Mouse (Mus musculus) embryonic fibroblast, embryonic 13.5 days (primary cell): ENCODE measurements around the gene Hdac7. TPM values are rescaled to one million over a fixed set of nuclear protein-coding genes. Genes with fewer than 3 reads are reported as not detected.

Source experiments
- H3K27ac ChIP-seq: 2 replicates; pipeline ENCODE4 v1.5.1; 2012; ENCODE audit warnings: low read length, control low read depth, inconsistent platforms; ENCODE audit not compliant: insufficient read depth
- H3K4me1 ChIP-seq: 2 replicates; pipeline ENCODE4 v1.6.1; 2011; ENCODE audit warnings: low read length; ENCODE audit not compliant: control insufficient read depth, insufficient read depth
- H3K4me3 ChIP-seq: 2 replicates; pipeline ENCODE4 v1.5.1; 2011; ENCODE audit warnings: mild to moderate bottlenecking, control low read depth, low read length; ENCODE audit not compliant: insufficient read depth
- CTCF ChIP-seq: IDR thresholded peaks from 2 replicates; pipeline ENCODE4 v1.5.1; 2011; ENCODE audit warnings: mild to moderate bottlenecking, control low read depth, low read length, moderate library complexity, borderline replicate concordance; ENCODE audit not compliant: insufficient read depth
- POLR2A ChIP-seq: IDR thresholded peaks from 2 replicates; pipeline ENCODE4 v1.6.1; 2011; ENCODE audit warnings: low read depth, mild to moderate bottlenecking, control low read depth, low read length, moderate library complexity
- polyA plus RNA-seq: library from polyadenylated mRNA; stranded (reverse); fragments of >200 nt; gene quantifications from 2 replicates; pipeline ENCODE4 v1.2.4, GENCODE M21; 2011; ENCODE audit warnings: low read depth; ENCODE audit not compliant: missing spikeins, insufficient read length

The Hdac7 gene
- polyA plus RNA-seq, 1 experiment = 60.1 TPM

DNA sequence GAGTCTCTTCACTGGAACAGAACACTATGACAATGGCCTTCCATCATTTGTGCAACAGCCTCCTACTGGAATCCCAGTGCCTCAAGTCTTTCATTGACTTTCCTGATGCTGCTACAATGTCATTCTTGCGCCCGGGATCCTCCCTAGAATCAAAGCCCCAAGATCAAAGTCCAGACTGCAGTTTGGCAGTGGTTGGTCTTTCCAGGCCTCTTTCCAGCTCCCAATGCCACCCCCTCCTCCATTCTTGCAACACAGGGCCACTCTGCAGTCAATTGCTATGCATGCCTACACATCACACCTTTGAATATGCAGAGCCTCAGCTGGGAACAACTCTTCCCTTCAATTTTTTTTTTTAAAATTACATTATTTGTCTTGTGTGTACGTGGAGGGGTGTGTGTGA, 16.1 kb upstream of the Hdac7 start:
- TF ChIP-seq POLR2A (no peak), CTCF (no peak)
- Histone ChIP-seq H3K4me1 (no peaks in the 10 kb centered on the region), H3K27ac (no peak overlapping the region), H3K4me3 (no peak overlapping the region)

DNA sequence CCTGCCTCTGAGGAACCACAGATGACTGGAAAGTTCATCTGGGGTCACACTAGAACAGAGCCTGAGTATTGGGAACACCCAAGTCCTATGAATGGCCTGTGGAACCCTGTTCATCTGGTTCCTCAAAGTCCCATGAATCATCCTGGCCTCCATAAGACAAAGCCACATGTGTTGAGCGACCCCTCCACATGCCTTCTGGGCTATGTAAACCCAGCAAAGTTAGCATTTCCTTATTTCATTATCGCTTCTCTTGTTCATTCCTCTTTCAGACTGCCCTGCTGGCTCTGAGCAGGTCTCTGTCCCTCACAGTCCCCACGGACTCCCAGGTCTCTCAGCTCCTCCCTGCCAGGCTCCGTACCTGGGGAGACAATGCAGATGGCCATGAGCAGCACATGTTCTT, 14.1 kb upstream of the Hdac7 start:
- TF ChIP-seq CTCF = no peak
- no peak for TF ChIP-seq POLR2A
- H3K4me1 ChIP-seq = no peaks in the 10 kb centered on the region
- no peak overlapping the region for H3K27ac ChIP-seq
- no peak overlapping the region for H3K4me3 ChIP-seq

DNA sequence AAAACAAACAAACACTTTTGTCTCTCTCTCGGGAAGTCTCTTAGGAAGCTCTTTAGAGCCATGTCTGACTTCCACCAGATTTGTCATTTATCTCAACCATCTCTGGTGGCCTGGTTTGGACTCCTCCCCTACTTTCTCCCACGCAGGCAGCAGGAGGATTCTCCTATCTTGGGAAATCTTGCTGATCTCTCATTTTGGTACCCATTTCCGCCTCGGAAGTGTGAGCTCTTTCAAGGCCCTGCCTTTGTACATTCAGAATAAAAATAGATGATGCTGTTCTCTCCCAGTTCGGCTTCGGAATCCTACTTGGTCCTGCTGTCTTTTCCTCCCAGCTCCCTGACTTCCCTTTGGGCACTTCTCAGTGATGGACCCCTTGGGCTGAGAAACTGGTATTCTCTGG, 10.2 kb upstream of the Hdac7 start:
- Histone ChIP-seq H3K4me3 (no peak overlapping the region), H3K27ac (no peak overlapping the region), H3K4me1 (no peaks in the 10 kb centered on the region)
- TF ChIP-seq POLR2A (no peak), CTCF (no peak)

DNA sequence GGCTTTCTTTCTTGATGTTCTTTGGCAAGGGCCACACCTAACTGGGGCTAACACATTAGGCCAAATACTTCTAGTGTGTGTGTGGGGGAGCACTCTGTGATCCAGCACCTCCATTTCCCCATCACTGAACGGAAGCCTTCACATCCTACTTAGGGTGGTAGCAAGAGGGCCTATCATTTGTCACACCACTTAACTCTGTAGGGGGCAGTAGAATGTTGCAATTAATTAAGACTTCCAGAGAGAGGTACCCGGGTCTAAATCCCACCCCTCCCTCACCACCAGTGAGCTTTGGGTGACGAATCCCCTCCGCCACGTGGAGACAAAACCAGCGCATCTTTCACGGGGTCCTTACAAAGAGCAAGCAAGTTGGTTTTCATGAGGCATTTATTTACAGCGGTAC, 9.8 kb upstream of the Hdac7 start:
- TF ChIP-seq POLR2A = no peak
- Histone ChIP-seq H3K27ac (no peak overlapping the region), H3K4me3 (no peak overlapping the region), H3K4me1 (no peaks in the 10 kb centered on the region)

DNA sequence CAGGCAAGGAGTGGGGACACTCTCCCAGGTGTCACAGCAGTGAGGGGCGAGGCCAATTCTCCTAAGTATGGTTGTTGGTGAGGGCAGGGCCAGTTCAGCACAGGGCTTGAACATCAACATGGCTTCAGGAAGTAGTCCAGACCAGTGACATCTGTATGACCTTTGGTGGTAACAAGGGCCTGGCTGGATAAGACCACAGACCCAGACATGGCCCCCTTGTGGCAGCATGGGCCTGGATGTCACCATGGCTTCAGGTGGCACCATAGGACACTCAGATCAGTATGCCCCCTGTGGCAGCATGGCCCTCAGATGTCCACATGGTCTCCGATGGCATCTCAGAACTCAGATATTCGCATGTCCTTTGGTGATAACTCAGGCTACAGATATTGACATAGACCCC, 8.0 kb upstream of the Hdac7 start:
- TF ChIP-seq CTCF = no peak
- TF ChIP-seq POLR2A = no peak
- no peak overlapping the region for H3K4me3 ChIP-seq
- H3K27ac ChIP-seq = no peak overlapping the region
- H3K4me1 ChIP-seq = no peaks in the 10 kb centered on the region

DNA sequence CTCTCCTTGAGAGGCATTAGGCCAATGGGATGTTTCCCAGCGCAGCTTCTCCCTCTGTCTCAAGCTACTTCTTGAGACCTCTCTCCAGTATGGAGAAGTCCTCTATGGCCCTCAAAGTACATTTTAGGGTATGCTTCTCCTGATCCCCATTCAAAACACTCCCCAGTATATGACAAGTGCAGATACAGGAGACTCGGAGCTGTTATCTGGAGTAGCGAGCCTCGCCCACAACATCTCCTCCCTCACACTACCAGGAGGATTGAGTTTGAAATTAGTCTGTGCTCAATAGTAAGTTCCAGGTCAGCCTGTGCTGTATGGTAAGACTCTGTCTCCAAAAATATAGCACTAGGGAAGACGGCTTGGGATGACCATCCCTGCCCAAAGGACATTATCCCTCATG, 6.7 kb upstream of the Hdac7 start:
- Histone ChIP-seq H3K27ac (no peak overlapping the region), H3K4me3 (no peak overlapping the region), H3K4me1 (no peaks in the 10 kb centered on the region)
- TF ChIP-seq CTCF (no peak), POLR2A (no peak)

DNA sequence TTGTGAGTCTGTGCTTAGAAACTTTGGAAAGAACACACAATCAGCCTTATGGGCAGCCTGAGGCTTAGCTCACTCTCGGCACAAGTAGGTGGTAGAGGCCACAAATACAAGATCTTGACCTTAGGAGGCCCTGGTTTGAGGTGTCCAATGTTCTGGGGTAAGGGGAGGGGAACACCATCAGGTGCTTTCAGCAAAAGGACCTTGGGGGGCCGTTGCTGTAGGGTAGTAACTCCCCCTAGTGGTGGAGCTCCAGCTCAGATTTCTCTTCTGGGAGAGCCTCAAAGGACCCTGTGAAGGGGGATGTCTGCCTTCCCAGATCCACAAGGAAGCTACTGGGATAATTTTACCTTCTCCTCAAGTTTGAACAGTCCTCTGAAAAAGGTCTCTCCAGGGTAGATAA, 6.1 kb upstream of the Hdac7 start:
- Histone ChIP-seq H3K4me3 (no peak overlapping the region), H3K4me1 (no peaks in the 10 kb centered on the region), H3K27ac (no peak overlapping the region)
- TF ChIP-seq POLR2A (no peak), CTCF (0 out of 2 replicates have a peak, but pooled peaks have one; percentile 20)

DNA sequence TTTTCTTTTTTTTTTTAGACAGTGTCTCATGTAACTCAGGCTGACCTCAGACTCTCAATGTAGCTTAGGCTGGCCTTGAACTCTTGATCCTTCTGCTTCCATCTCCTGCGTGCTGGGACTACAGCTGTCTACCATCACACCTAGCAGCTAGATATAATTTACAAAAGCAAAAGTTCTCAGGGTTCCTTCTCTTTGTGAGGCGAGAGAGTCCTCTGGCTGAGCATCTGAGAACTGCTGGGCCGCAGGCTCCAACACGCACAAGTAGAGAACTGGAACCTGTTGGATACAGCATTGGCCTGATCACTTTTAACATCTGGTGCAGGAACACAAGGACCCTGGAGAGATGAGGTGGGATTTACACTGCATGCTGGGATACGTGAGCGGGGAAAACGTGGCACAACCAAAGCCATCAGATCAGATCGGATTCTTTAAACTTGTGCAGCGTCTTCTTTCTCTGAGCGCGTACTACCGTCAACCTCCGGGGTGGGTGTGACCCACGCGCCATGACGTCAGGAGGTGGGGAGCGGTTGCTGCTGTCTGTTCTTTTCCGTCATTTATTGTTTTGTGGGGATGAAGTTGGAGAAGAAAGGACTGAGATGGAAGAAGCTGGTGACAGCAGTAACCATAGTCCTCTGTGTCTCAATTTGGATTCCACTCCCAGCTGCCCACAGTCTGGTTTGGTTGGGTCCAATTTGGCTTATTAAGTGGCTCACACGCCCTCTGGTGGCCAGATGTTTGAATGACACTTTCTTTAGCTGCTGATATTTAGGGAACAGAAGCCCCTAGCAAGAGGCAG, 5.0 kb upstream of the Hdac7 start:
- peak overlapping the region; percentile 11 for H3K4me3 ChIP-seq
- peak overlapping the region; percentile 9; the same call in 1 of the 2 replicates for H3K27ac ChIP-seq
- no peaks in the 10 kb centered on the region for H3K4me1 ChIP-seq
- TF ChIP-seq CTCF (0 out of 2 replicates have a peak, but pooled peaks have one; percentile 32), POLR2A (no peak)

DNA sequence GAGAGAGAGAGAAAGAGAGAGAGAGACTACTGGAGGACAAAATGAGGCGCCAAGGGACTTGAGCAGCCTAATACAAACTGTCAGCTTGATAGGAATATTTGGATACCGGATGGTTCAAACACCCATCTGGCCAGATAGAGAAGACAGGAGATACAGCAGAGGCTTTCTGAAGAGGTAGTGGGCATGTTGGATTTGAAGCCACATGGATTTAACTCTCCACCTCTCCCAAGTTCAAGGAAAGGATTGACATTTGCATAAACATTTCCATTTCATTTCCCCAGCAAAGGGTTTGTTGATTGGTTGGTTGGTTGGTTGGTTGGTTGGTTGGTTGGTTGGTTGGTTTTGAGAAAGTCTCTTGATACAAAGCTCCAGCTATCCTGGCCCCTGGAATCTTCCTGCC, 3.6 kb upstream of the Hdac7 start:
- Histone ChIP-seq H3K4me3 (no peak overlapping the region), H3K4me1 (no peaks in the 10 kb centered on the region), H3K27ac (no peak overlapping the region)
- TF ChIP-seq POLR2A = no peak
- TF ChIP-seq CTCF = no peak

DNA sequence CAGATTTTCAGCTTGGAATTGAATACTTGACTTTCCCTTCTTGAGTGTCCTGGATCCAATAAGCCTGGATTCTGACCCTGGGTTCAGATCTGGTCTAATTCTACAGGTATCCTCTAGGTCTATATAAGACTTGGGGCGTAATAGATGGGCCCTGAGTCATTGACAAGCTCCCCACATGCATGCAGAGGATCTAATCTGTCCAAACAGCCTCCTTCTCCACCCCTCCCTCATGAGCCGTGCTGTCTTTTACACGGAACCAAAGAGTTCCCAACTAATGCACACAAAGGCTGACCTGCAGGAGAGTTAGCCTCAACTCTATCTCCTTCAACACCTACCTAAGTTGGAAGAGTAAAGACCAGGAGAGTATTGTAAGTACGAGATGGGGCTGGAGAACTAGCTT, 3.0 kb upstream of the Hdac7 start:
- Histone ChIP-seq H3K4me3 (no peak overlapping the region), H3K27ac (no peak overlapping the region), H3K4me1 (no peaks in the 10 kb centered on the region)
- TF ChIP-seq CTCF (no peak), POLR2A (no peak)
